Mouse (Mus musculus) E14TG2a.4 (cell line): ENCODE data around the gene Ephx4.

Experiments used
- CTCF ChIP-seq: conservative IDR thresholded peaks from 2 replicates; pipeline ENCODE4 v1.5.1; 2014; ENCODE audit warnings: low read length
- NANOG ChIP-seq: IDR thresholded peaks from 2 replicates; pipeline ENCODE4 v1.6.1; 2014; ENCODE audit warnings: borderline replicate concordance, low read length, mixed read lengths

DNA sequence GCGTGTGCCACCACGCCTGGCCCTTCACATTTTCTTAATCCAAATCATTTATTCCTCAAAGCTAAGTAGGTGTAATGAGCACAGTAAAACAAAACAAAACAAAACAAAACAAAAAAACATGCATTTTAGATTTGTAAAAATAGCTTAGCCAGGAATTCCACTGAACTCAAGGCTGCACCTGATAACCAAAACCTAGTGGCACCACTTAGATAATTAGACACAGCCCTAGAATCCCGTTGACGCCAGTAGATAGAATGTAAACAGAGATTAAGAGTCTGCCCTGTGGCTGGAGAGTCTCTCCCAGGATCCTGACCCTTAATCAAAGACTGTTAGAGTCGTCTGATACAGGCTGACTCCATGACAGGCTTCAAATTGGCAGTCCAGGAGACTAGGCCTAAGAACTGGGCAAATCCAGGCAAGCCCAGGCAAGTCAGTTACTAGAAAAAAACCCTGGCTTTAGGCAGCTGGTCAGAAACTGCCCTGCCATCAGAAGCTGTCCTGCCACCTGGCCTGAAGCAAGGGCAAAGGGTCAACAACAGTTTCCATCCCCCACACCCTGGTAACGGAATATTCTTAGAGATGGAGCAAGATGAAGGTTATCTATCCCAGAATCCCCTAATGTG, 34.2 kb downstream of the Ephx4 start:
- TF ChIP-seq CTCF (no peak), NANOG (no peak)
